Mouse (Mus musculus) stomach, postnatal 0 days (tissue): ENCODE results near the gene Tmem256.

Experiments
- CTCF ChIP-seq: IDR thresholded peaks from 2 replicates; pipeline ENCODE4 v1.5.1; 2016; ENCODE audit warnings: antibody characterized with exemption, low read depth, mild to moderate bottlenecking, moderate library complexity
- EP300 ChIP-seq: optimal IDR thresholded peaks from 2 replicates; pipeline ENCODE3; 2016; ENCODE audit warnings: antibody characterized with exemption

GRCm38 (mm10) chr11:69881787-69882670 is 43.7 kb downstream of the Tmem256 start:
- no peak for TF ChIP-seq EP300
- no peak for TF ChIP-seq CTCF
